Comparison of ENCODE assay signal across 8 mouse cellular contexts in the genomic region with DNA sequence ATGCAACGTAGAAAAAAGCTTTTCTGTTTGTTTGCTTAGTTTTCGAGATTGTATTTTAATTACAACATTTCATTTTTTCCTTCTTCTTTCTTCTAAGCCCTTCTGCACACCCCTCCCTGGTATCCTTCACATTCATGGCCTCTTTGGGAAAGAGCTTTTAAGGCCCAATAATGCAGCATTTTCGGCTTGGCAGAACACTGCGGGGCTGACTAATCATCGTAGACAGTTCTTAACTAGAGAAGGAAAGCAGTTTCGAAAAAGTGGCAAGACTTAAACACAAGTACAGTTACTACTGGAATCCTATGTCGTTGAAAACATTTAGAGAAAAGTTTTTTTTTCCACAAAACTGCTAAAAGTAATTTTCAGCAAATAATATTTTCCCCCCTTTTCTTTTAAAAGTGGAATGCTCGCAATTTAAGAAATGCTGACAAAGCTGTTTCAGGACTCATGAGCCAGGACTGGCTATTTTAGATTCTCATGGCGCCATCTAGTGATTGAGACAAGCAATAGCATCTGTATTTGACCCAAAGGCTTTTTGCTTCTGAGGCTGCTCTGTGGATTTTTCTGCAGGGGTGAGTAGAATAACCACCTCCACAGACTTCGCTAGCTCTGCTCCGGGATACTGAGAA.
DNase-seq lines count a peak whose midpoint lies in the region; ATAC-seq lines count a peak whose summit lies in the region.

No protein-coding gene starts in this region.

- no peak overlapping the region for H3K27ac ChIP-seq in hindbrain, embryonic 16.5 days (ENCODE audit: low read depth, low read length)

- H3K27me3 ChIP-seq in hindbrain, embryonic 16.5 days (replicated peaks; ENCODE audit: control insufficient read depth, insufficient read depth, low read length), result no peaks in the 10 kb centered on the region
- H3K27me3 ChIP-seq in splenic B cell, adult 2 months (ENCODE audit: control insufficient read depth, insufficient read depth, low read length, poor library complexity, severe bottlenecking), result no peaks in the 10 kb centered on the region

- no peaks in the 10 kb centered on the region for H3K36me3 ChIP-seq in hindbrain, embryonic 16.5 days (ENCODE audit: control insufficient read depth, insufficient read depth, low read length)
- H3K36me3 ChIP-seq in splenic B cell, adult 2 months (ENCODE audit: control insufficient read depth, insufficient read depth, low read length, poor library complexity, severe bottlenecking), result no peaks in the 10 kb centered on the region

- peak; percentile 52; the same call in 1 of the 2 replicates for ATAC-seq in cerebellum, adult (ENCODE audit: insufficient number of reproducible peaks, low FRiP score, low TSS enrichment)
- ATAC-seq in hindbrain, embryonic 16.5 days, result peak; percentile 82

- no peak overlapping the region for H3K9ac ChIP-seq in hindbrain, embryonic 16.5 days (ENCODE audit: low read depth, low read length)

- no peaks in the 10 kb centered on the region for H3K9me3 ChIP-seq in hindbrain, embryonic 16.5 days (ENCODE audit: control insufficient read depth, low read length)

- DNase-seq in cerebellum, postnatal 4 days (ENCODE audit: low spot score in 2 of 2), result no peak
- DNase-seq in spleen, postnatal 36 days (ENCODE audit: low spot score in 2 of 2), result peak; percentile 22 to 41
- DNase-seq in spleen, postnatal 4 days (ENCODE audit: low spot score in 2 of 2), result no peak
- peak; percentile 83 for DNase-seq in embryo, embryonic 11 days
- DNase-seq in lung, postnatal 10 days, result peak; percentile 47
- peak; percentile 77 for DNase-seq in splenic B cell, adult 2 months (ENCODE audit: low read depth, low spot score)

- WGBS in hindbrain, embryonic 16.5 days, result 41% methylated on average over 11 of the region's 11 CpGs

- H3K4me1 ChIP-seq in hindbrain, embryonic 16.5 days (ENCODE audit: control insufficient read depth, insufficient read depth, low read depth, low read length), result no peaks in the 10 kb centered on the region

- no peak overlapping the region for H3K4me2 ChIP-seq in hindbrain, embryonic 16.5 days (ENCODE audit: low read length)

- no peak overlapping the region for H3K4me3 ChIP-seq in hindbrain, embryonic 16.5 days (ENCODE audit: low read length)

Comparison
In these comparisons a context has a peak if more than half of its experiments do, and no peak if none do; other contexts are left out.
1. DNase-seq: peak in spleen, postnatal 36 days (2 of 2), embryo, embryonic 11 days (single experiment), lung, postnatal 10 days (single experiment) and splenic B cell, adult 2 months (single experiment); none in cerebellum, postnatal 4 days (0 of 2) and spleen, postnatal 4 days (0 of 2).